In genomic region chr5:101957419-101957818, GRCm38 (mm10) we compare ENCODE assay signal across 32 mouse cellular contexts.
"Had no signal": no experiment of that assay in that cellular context is flagged by ENCODE, and none has a peak within 500 bp of the region (broad histone marks: within the 10 kb centered on the region; RNA-seq: fewer than 3 reads in every experiment).

No protein-coding gene starts in this region.

- H3K9me3 ChIP-seq: limb, embryonic 10.5 days; limb, embryonic 12.5 days; limb, embryonic 13.5 days; limb, embryonic 15.5 days; liver, embryonic 12.5 days; liver, embryonic 13.5 days; liver, embryonic 15.5 days; lung, embryonic 15.5 days; megakaryocyte, embryonic 14.5 days; midbrain, embryonic 10.5 days; midbrain, embryonic 12.5 days; midbrain, embryonic 13.5 days; midbrain, embryonic 15.5 days; neural tube, embryonic 12.5 days; neural tube, embryonic 13.5 days had no signal

- H3K4me2 ChIP-seq: limb, embryonic 12.5 days; limb, embryonic 13.5 days; limb, embryonic 15.5 days; liver, embryonic 11.5 days; liver, embryonic 12.5 days; liver, embryonic 13.5 days; liver, embryonic 15.5 days; lung, embryonic 14.5 days; lung, embryonic 15.5 days; midbrain, embryonic 11.5 days; midbrain, embryonic 12.5 days; midbrain, embryonic 13.5 days; midbrain, embryonic 15.5 days; neural tube, embryonic 12.5 days; neural tube, embryonic 13.5 days had no signal

- H3K4me1 ChIP-seq: liver, embryonic 12.5 days; liver, embryonic 13.5 days; liver, embryonic 15.5 days; midbrain, embryonic 10.5 days; midbrain, embryonic 12.5 days; midbrain, embryonic 13.5 days; midbrain, embryonic 15.5 days; neural tube, embryonic 12.5 days; neural tube, embryonic 13.5 days had no signal

- H3K4me3 ChIP-seq: limb, embryonic 10.5 days; limb, embryonic 12.5 days; limb, embryonic 13.5 days; limb, embryonic 15.5 days; liver, embryonic 12.5 days; liver, embryonic 13.5 days; liver, embryonic 15.5 days; lung, embryonic 15.5 days; megakaryocyte, embryonic 14.5 days; midbrain, embryonic 10.5 days; midbrain, embryonic 12.5 days; midbrain, embryonic 13.5 days; midbrain, embryonic 15.5 days; neural tube, embryonic 12.5 days; neural tube, embryonic 13.5 days had no signal

- ATAC-seq: liver, embryonic 12.5 days; liver, postnatal 0 days; lung, postnatal 0 days; midbrain, embryonic 13.5 days; midbrain, embryonic 15.5 days; midbrain, embryonic 16.5 days had no signal

- H3K27ac ChIP-seq: limb, embryonic 10.5 days; limb, embryonic 12.5 days; limb, embryonic 13.5 days; limb, embryonic 15.5 days; liver, embryonic 12.5 days; liver, embryonic 13.5 days; liver, embryonic 14.5 days; liver, embryonic 15.5 days; lung, embryonic 15.5 days; macrophage; midbrain, embryonic 10.5 days; midbrain, embryonic 12.5 days; midbrain, embryonic 13.5 days; midbrain, embryonic 15.5 days; neural tube, embryonic 12.5 days; neural tube, embryonic 13.5 days had no signal

- DNase-seq: left cerebral cortex, postnatal 4 days; liver; liver, embryonic 13.5 days; liver, postnatal 0 days; lung, adult 18-20 months; lung, adult 2 months; lung, embryonic 14.5 days; lung, postnatal 10 days; lung, postnatal 14 days; lung, postnatal 36 days; lung, postnatal 4 days; midbrain, embryonic 14.5 days had no signal

- H3K9ac ChIP-seq: limb, embryonic 12.5 days; limb, embryonic 13.5 days; limb, embryonic 15.5 days; liver, embryonic 12.5 days; liver, embryonic 13.5 days; liver, embryonic 14.5 days; liver, embryonic 15.5 days; liver, postnatal 0 days; lung, embryonic 14.5 days; lung, embryonic 15.5 days; midbrain, embryonic 12.5 days; midbrain, embryonic 13.5 days; midbrain, embryonic 15.5 days; neural tube, embryonic 12.5 days; neural tube, embryonic 13.5 days had no signal

- H3K27me3 ChIP-seq: limb, embryonic 12.5 days; limb, embryonic 13.5 days; limb, embryonic 15.5 days; liver, embryonic 12.5 days; liver, embryonic 13.5 days; liver, embryonic 15.5 days; lung, embryonic 15.5 days; megakaryocyte, embryonic 14.5 days; midbrain, embryonic 12.5 days; midbrain, embryonic 13.5 days; midbrain, embryonic 15.5 days; neural tube, embryonic 12.5 days; neural tube, embryonic 13.5 days had no signal
